Mouse (Mus musculus) megakaryocyte, embryonic 14.5 days (primary cell): ENCODE results near the gene Olfr1232. TPM values are rescaled to one million over a fixed set of nuclear protein-coding genes. Genes with fewer than 3 reads are reported as not detected.

ENCODE experiments used
- H3K27me3 ChIP-seq: replicated peaks from 2 replicates; pipeline ENCODE3; 2012; ENCODE audit warnings: inconsistent platforms
- H3K36me3 ChIP-seq: replicated peaks from 2 replicates; pipeline ENCODE3; 2012; ENCODE audit warnings: low read length, inconsistent platforms, mixed read lengths
- H3K4me1 ChIP-seq: 2 replicates; pipeline ENCODE4 v1.6.1; 2012; ENCODE audit warnings: inconsistent platforms
- H3K4me3 ChIP-seq: replicated peaks from 2 replicates; pipeline ENCODE3; 2012; ENCODE audit warnings: moderate library complexity, mild to moderate bottlenecking, inconsistent platforms
- H3K9me3 ChIP-seq: 2 replicates; pipeline ENCODE4 v1.6.1; 2012; ENCODE audit warnings: inconsistent platforms
- FLI1 ChIP-seq: IDR thresholded peaks from 2 replicates; pipeline ENCODE4 v1.6.1; 2012; ENCODE audit warnings: low read length, inconsistent platforms, mixed read lengths
- GATA1 ChIP-seq: IDR thresholded peaks from 3 replicates; pipeline ENCODE4 v1.6.1; 2012; ENCODE audit warnings: mixed read lengths, low read length, inconsistent platforms, borderline replicate concordance
- polyA plus RNA-seq: library from polyadenylated mRNA; stranded (reverse); fragments of >175 nt; gene quantifications from 2 replicates; pipeline ENCODE4 v1.2.3, GENCODE M21; 2012; ENCODE audit warnings: low replicate concordance; ENCODE audit not compliant: insufficient read depth

Gene Olfr1232
- polyA plus RNA-seq: not detected in 2 replicates

- no peaks in the 10 kb centered on the region for H3K36me3 ChIP-seq
- H3K4me1 ChIP-seq: no peaks in the 10 kb centered on the region
- no peaks in the 10 kb centered on the region for H3K9me3 ChIP-seq
- TF ChIP-seq FLI1 (no peak), GATA1 (no peak)
- H3K27me3 ChIP-seq: no peaks in the 10 kb centered on the region
- H3K4me3 ChIP-seq: no peak within 1 kb of the TSS
Observed at GRCm38 (mm10) chr2:89329575-89329974, at the start of gene Olfr1232. Gene Olfr1232, minus strand, starts transcription at chr2:89329675.

GRCm38 (mm10) chr2:89364765-89365164, 35.3 kb upstream of the Olfr1232 start, which contains the start of gene Olfr1234:
Gene Olfr1234, minus strand, starts transcription at chr2:89364865.
- no peaks in the 10 kb centered on the region for H3K27me3 ChIP-seq
- H3K4me3 ChIP-seq: no peak within 1 kb of the TSS
- no peaks in the 10 kb centered on the region for H3K9me3 ChIP-seq
- TF ChIP-seq FLI1: no peak
- TF ChIP-seq GATA1: no peak
- H3K36me3 ChIP-seq: no peaks in the 10 kb centered on the region
- no peaks in the 10 kb centered on the region for H3K4me1 ChIP-seq

- Histone ChIP-seq H3K4me1 (no peaks in the 10 kb centered on the region), H3K9me3 (peaks cover 2% of the 10 kb centered on the region; the same call in 1 of the 2 replicates), H3K4me3 (no peak within 1 kb of the TSS), H3K36me3 (no peaks in the 10 kb centered on the region), H3K27me3 (no peaks in the 10 kb centered on the region)
- TF ChIP-seq FLI1 (no peak), GATA1 (no peak)
Observed at GRCm38 (mm10) chr2:89342298-89342697, 12.8 kb upstream of the Olfr1232 start, which contains the start of gene Olfr1233. Gene Olfr1233, minus strand, starts transcription at chr2:89342398.

- H3K36me3 ChIP-seq: no peaks in the 10 kb centered on the region
- H3K27me3 ChIP-seq: no peaks in the 10 kb centered on the region
- TF ChIP-seq GATA1 (no peak), FLI1 (no peak)
- H3K4me3 ChIP-seq: no peak within 1 kb of the TSS
- H3K9me3 ChIP-seq: 0 out of 2 replicates have a peak, but pooled peaks cover 5% of the 10 kb centered on the region
- H3K4me1 ChIP-seq: no peaks in the 10 kb centered on the region
Observed at GRCm38 (mm10) chr2:89306974-89307373, 22.5 kb downstream of the Olfr1232 start, which contains the start of gene Olfr1231. Gene Olfr1231, minus strand, starts transcription at chr2:89307074.

GRCm38 (mm10) chr2:89297168-89297567, 32.3 kb downstream of the Olfr1232 start, which contains the start of gene Olfr1230:
Gene Olfr1230, minus strand, starts transcription at chr2:89297268.
- no peaks in the 10 kb centered on the region for H3K9me3 ChIP-seq
- H3K36me3 ChIP-seq: no peaks in the 10 kb centered on the region
- no peaks in the 10 kb centered on the region for H3K4me1 ChIP-seq
- TF ChIP-seq GATA1 (no peak), FLI1 (no peak)
- H3K4me3 ChIP-seq: no peak within 1 kb of the TSS
- no peaks in the 10 kb centered on the region for H3K27me3 ChIP-seq

GRCm38 (mm10) chr2:89287914-89288313, 41.6 kb downstream of the Olfr1232 start, which contains the start of gene Olfr1229:
Gene Olfr1229, minus strand, starts transcription at chr2:89288014.
- no peak within 1 kb of the TSS for H3K4me3 ChIP-seq
- H3K4me1 ChIP-seq: no peaks in the 10 kb centered on the region
- H3K27me3 ChIP-seq: no peaks in the 10 kb centered on the region
- TF ChIP-seq FLI1 (no peak), GATA1 (no peak)
- H3K9me3 ChIP-seq: no peaks in the 10 kb centered on the region
- no peaks in the 10 kb centered on the region for H3K36me3 ChIP-seq

Other genes with a start within 250 kb of the Olfr1232 start
- gene Olfr1219, start 246.2 kb downstream of the Olfr1232 start, polyA plus RNA-seq: not detected in 2 replicates
- not detected in 2 replicates for gene Olfr1220, start 222.8 kb downstream of the Olfr1232 start, polyA plus RNA-seq
- not detected in 2 replicates for gene Olfr1221, start 212.4 kb downstream of the Olfr1232 start, polyA plus RNA-seq
- not detected in 2 replicates for gene Olfr1222, start 196.6 kb downstream of the Olfr1232 start, polyA plus RNA-seq
- not detected in 2 replicates for gene Olfr1223, start 178.1 kb downstream of the Olfr1232 start, polyA plus RNA-seq
- gene Olfr1224-ps1, start 165.6 kb downstream of the Olfr1232 start, polyA plus RNA-seq: not detected in 2 replicates
- not detected in 2 replicates for gene Olfr1225, start 155.0 kb downstream of the Olfr1232 start, polyA plus RNA-seq
- not detected in 2 replicates for gene Olfr1226, start 129.6 kb downstream of the Olfr1232 start, polyA plus RNA-seq
- gene Olfr1228, start 75.6 kb downstream of the Olfr1232 start, polyA plus RNA-seq: not detected in 2 replicates
- gene Olfr1229, start 41.7 kb downstream of the Olfr1232 start, polyA plus RNA-seq: not detected in 2 replicates
- gene Olfr1230, start 32.4 kb downstream of the Olfr1232 start, polyA plus RNA-seq: not detected in 2 replicates
- gene Olfr1231, start 22.6 kb downstream of the Olfr1232 start, polyA plus RNA-seq: not detected in 2 replicates
- not detected in 2 replicates for gene Olfr1233, start 12.7 kb upstream of the Olfr1232 start, polyA plus RNA-seq
- not detected in 2 replicates for gene Olfr1234, start 35.2 kb upstream of the Olfr1232 start, polyA plus RNA-seq
- not detected in 2 replicates for gene Olfr1238, start 80.0 kb upstream of the Olfr1232 start, polyA plus RNA-seq
- gene Olfr1239, start 90.7 kb upstream of the Olfr1232 start, polyA plus RNA-seq: not detected in 2 replicates
- 0.07 TPM in 1 of 2 replicates, not detected in the other for gene Olfr1240, start 113.3 kb upstream of the Olfr1232 start, polyA plus RNA-seq
- gene Olfr1241, start 157.5 kb upstream of the Olfr1232 start, polyA plus RNA-seq: not detected in 2 replicates
- not detected in 2 replicates for gene Olfr1242, start 168.7 kb upstream of the Olfr1232 start, polyA plus RNA-seq
- gene Olfr1243, start 201.8 kb upstream of the Olfr1232 start, polyA plus RNA-seq: 2.7 TPM in 1 of 2 replicates, not detected in the other
- gene Olfr1245, start 248.8 kb upstream of the Olfr1232 start, polyA plus RNA-seq: not detected in 2 replicates